Mouse (Mus musculus): ENCODE results near the gene Apeh. TPM values are rescaled to one million over a fixed set of nuclear protein-coding genes. Genes with fewer than 3 reads are reported as not detected.

Gene Apeh
- total and polyA plus RNA-seq, 2 experiments, result 53.3 to 116 TPM

GRCm38 (mm10) chr9:108057262-108057562 is 37.2 kb downstream of the Apeh start:
- Histone ChIP-seq H3K9ac (ENCODE audit: low read depth, low read length) (no peak overlapping the region), H3K36me3 (ENCODE audit: control insufficient read depth, insufficient read depth, low read length) (peaks cover 5% of the 10 kb centered on the region; the same call in 1 of the 2 replicates), H3K27ac (replicated peaks; ENCODE audit: insufficient read depth, low read depth, low read length) (peak overlapping the region; percentile 61), H3K27me3 (ENCODE audit: control insufficient read depth, insufficient read depth, low read length) (no peaks in the 10 kb centered on the region), H3K79me2 (ENCODE audit: control insufficient read depth, insufficient read depth, low read length) (no peaks in the 10 kb centered on the region), H3K4me3 (ENCODE audit: insufficient read depth, low read depth, low read length) (no peak overlapping the region), H3K4me1 (ENCODE audit: control insufficient read depth, insufficient read depth, low read length) (peaks cover 26% of the 10 kb centered on the region)
- DNase-seq (ENCODE audit: extremely low read depth, low read depth, low spot score), result peak; percentile 95
- 20% methylated on average over 5 of the region's 5 CpGs for WGBS
- TF ChIP-seq CTCF (IDR thresholded peaks at IDR 0.05; ENCODE audit: low read depth, low read length) (no peak), POLR2A (IDR thresholded peaks at IDR 0.05; ENCODE audit: extremely low read depth, insufficient read depth, low read length) (no peak)

- H3K27ac ChIP-seq (replicated peaks; ENCODE audit: insufficient read depth, low read depth, low read length), result peak overlapping the region; percentile 61
- peaks cover 26% of the 10 kb centered on the region for H3K4me1 ChIP-seq (ENCODE audit: control insufficient read depth, insufficient read depth, low read length)
- H3K36me3 ChIP-seq (ENCODE audit: control insufficient read depth, insufficient read depth, low read length), result peaks cover 5% of the 10 kb centered on the region; the same call in 1 of the 2 replicates
- WGBS, result 78% methylated on average over 28 of the region's 28 CpGs
- TF ChIP-seq POLR2A (IDR thresholded peaks at IDR 0.05; ENCODE audit: extremely low read depth, insufficient read depth, low read length) (no peak), CTCF (IDR thresholded peaks at IDR 0.05; ENCODE audit: low read depth, low read length) (no peak)
- DNase-seq (ENCODE audit: extremely low read depth, low read depth, low spot score), result no peak
- H3K79me2 ChIP-seq (ENCODE audit: control insufficient read depth, insufficient read depth, low read length), result no peaks in the 10 kb centered on the region
- no peak overlapping the region for H3K4me3 ChIP-seq (ENCODE audit: insufficient read depth, low read depth, low read length)
- H3K27me3 ChIP-seq (ENCODE audit: control insufficient read depth, insufficient read depth, low read length), result no peaks in the 10 kb centered on the region
- no peak overlapping the region for H3K9ac ChIP-seq (ENCODE audit: low read depth, low read length)
Measured at GRCm38 (mm10) chr9:108056361-108057261, 37.8 kb downstream of the Apeh start.

GRCm38 (mm10) chr9:108055661-108056237 is 38.7 kb downstream of the Apeh start:
- peaks cover 29% of the 10 kb centered on the region for H3K4me1 ChIP-seq (ENCODE audit: control insufficient read depth, insufficient read depth, low read length)
- no peak overlapping the region for H3K27ac ChIP-seq (replicated peaks; ENCODE audit: insufficient read depth, low read depth, low read length)
- peaks cover 5% of the 10 kb centered on the region; the same call in 1 of the 2 replicates for H3K36me3 ChIP-seq (ENCODE audit: control insufficient read depth, insufficient read depth, low read length)
- H3K79me2 ChIP-seq (ENCODE audit: control insufficient read depth, insufficient read depth, low read length), result no peaks in the 10 kb centered on the region
- DNase-seq (ENCODE audit: extremely low read depth, low read depth, low spot score), result no peak
- no peaks in the 10 kb centered on the region for H3K27me3 ChIP-seq (ENCODE audit: control insufficient read depth, insufficient read depth, low read length)
- WGBS, result 73% methylated on average over 6 of the region's 6 CpGs
- no peak for TF ChIP-seq POLR2A (IDR thresholded peaks at IDR 0.05; ENCODE audit: extremely low read depth, insufficient read depth, low read length)
- no peak overlapping the region for H3K4me3 ChIP-seq (ENCODE audit: insufficient read depth, low read depth, low read length)
- H3K9ac ChIP-seq (ENCODE audit: low read depth, low read length), result no peak overlapping the region

- TF ChIP-seq POLR2A (IDR thresholded peaks at IDR 0.05; ENCODE audit: extremely low read depth, insufficient read depth, low read length) (no peak), CTCF (IDR thresholded peaks at IDR 0.05; ENCODE audit: low read depth, low read length) (no peak)
- Histone ChIP-seq H3K27me3 (ENCODE audit: control insufficient read depth, insufficient read depth, low read length) (no peaks in the 10 kb centered on the region), H3K4me1 (ENCODE audit: control insufficient read depth, insufficient read depth, low read length) (peaks cover 34% of the 10 kb centered on the region), H3K36me3 (ENCODE audit: control insufficient read depth, insufficient read depth, low read length) (peaks cover 5% of the 10 kb centered on the region; the same call in 1 of the 2 replicates), H3K79me2 (ENCODE audit: control insufficient read depth, insufficient read depth, low read length) (no peaks in the 10 kb centered on the region), H3K9ac (ENCODE audit: low read depth, low read length) (no peak overlapping the region), H3K27ac (replicated peaks; ENCODE audit: insufficient read depth, low read depth, low read length) (no peak overlapping the region), H3K4me3 (ENCODE audit: insufficient read depth, low read depth, low read length) (no peak overlapping the region)
- DNase-seq (ENCODE audit: extremely low read depth, low read depth, low spot score), result no peak
- WGBS, result 75% methylated on average over 1 of the region's 1 CpGs
Measured at GRCm38 (mm10) chr9:108055061-108055460, 39.3 kb downstream of the Apeh start.

GRCm38 (mm10) chr9:108054331-108055040 is 39.9 kb downstream of the Apeh start:
- H3K9ac ChIP-seq (ENCODE audit: low read depth, low read length), result no peak overlapping the region
- no peak overlapping the region for H3K27ac ChIP-seq (replicated peaks; ENCODE audit: insufficient read depth, low read depth, low read length)
- 95% methylated on average over 22 of the region's 22 CpGs for WGBS
- no peak overlapping the region for H3K4me3 ChIP-seq (ENCODE audit: insufficient read depth, low read depth, low read length)
- peaks cover 1% of the 10 kb centered on the region; the same call in 1 of the 2 replicates for H3K79me2 ChIP-seq (ENCODE audit: control insufficient read depth, insufficient read depth, low read length)
- DNase-seq (ENCODE audit: extremely low read depth, low read depth, low spot score), result no peak
- peaks cover 39% of the 10 kb centered on the region for H3K4me1 ChIP-seq (ENCODE audit: control insufficient read depth, insufficient read depth, low read length)
- no peak for TF ChIP-seq CTCF (IDR thresholded peaks at IDR 0.05; ENCODE audit: low read depth, low read length)
- no peak for TF ChIP-seq POLR2A (IDR thresholded peaks at IDR 0.05; ENCODE audit: extremely low read depth, insufficient read depth, low read length)
- H3K27me3 ChIP-seq (ENCODE audit: control insufficient read depth, insufficient read depth, low read length), result no peaks in the 10 kb centered on the region
- peaks cover 5% of the 10 kb centered on the region; the same call in 1 of the 2 replicates for H3K36me3 ChIP-seq (ENCODE audit: control insufficient read depth, insufficient read depth, low read length)
